Mouse (Mus musculus) bone marrow macrophage, adult 2 months (primary cell): ENCODE measurements at regions not wholly inside any gene's neighbourhood (a gene's known extent, or its start where the extent isn't known, plus 50 kb on each side); places are given as distances from the start of the nearest gene placed in this dataset.

Experiments used
- CTCF ChIP-seq: IDR thresholded peaks from 2 replicates; pipeline ENCODE4 v1.5.1; 2012; ENCODE audit warnings: low read depth, mild to moderate bottlenecking, low read length, moderate library complexity
- POLR2A ChIP-seq: IDR thresholded peaks from 2 replicates; pipeline ENCODE4 v1.6.1; 2012; ENCODE audit warnings: mild to moderate bottlenecking, low read depth, low read length, borderline replicate concordance

GRCm38 (mm10) chr13:6030128-6030527 is 168.8 kb downstream of the Klf6 start:
- no peak for TF ChIP-seq CTCF
- TF ChIP-seq POLR2A: no peak
